Mouse (Mus musculus) hematopoietic stem cell, adult 5-6 weeks (primary cell): Measurements from ENCODE around the gene Syt8. TPM values are rescaled to one million over a fixed set of nuclear protein-coding genes. Genes with fewer than 3 reads are reported as not detected.

Source experiments
- ATAC-seq, 2 experiments: fragments of 125-278 bp in 1 of 2; replicated peaks in 1 of 2; 2 replicates each; pipeline ENCODE4 v1.8.0; 2016 to 2017; ENCODE audit warnings: inconsistent platforms in 2 of 2, mild to moderate bottlenecking in 2 of 2, moderate number of reproducible peaks in 2 of 2, low read depth in 1 of 2, moderate TSS enrichment in 1 of 2; ENCODE audit not compliant: low FRiP score in 2 of 2, poor library complexity in 2 of 2, severe bottlenecking in 2 of 2, insufficient read depth in 1 of 2, low TSS enrichment in 1 of 2
- total RNA-seq: library from RNA; stranded (forward); fragments of 172-1452, 232-1000 nt; gene quantifications from 2 replicates; pipeline ENCODE4 v1.2.3, GENCODE M21; 2017

The Syt8 gene
- total RNA-seq, 1 experiment from 2014 or later, result not detected

GRCm38 (mm10) chr7:142460636-142461077, 26.0 kb downstream of the Syt8 start, which contains the start of gene Lsp1:
Gene Lsp1, plus strand, starts transcription at chr7:142460809.
- ATAC-seq, result peak; percentile 44 to 54; a peak in 3 of 4 replicates

GRCm38 (mm10) chr7:142461446-142461845, 26.8 kb downstream of the Syt8 start:
- ATAC-seq, result peak; percentile 18 to 23; a peak in 3 of 4 replicates

DNA sequence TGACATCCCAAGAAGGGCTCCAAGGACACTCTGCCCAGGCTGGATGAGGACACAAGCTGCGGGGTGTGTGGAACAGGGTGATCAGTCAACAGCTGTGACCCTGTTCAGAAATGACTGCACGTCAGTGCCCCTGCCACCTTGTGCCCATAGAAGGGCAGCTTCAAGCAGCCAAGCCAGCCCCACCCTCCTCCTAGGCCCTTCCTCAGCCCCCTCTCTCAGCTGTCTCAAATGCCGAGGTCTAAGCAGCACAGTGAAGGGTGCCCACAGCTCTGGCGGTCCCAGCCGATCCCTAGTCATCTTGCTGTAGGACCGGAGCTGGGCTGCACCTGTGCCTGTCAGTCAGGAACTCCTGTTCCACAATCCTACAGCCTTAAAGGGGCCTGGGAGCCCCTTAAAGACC, 27.5 kb downstream of the Syt8 start:
- ATAC-seq, result no peak

- no peak for ATAC-seq
These were observed 28.0 kb downstream of the Syt8 start for GRCm38 (mm10) chr7:142462594-142463078.

GRCm38 (mm10) chr7:142470171-142470691, 35.6 kb downstream of the Syt8 start:
- peak; percentile 44 to 61; a peak in 3 of 4 replicates for ATAC-seq

DNA sequence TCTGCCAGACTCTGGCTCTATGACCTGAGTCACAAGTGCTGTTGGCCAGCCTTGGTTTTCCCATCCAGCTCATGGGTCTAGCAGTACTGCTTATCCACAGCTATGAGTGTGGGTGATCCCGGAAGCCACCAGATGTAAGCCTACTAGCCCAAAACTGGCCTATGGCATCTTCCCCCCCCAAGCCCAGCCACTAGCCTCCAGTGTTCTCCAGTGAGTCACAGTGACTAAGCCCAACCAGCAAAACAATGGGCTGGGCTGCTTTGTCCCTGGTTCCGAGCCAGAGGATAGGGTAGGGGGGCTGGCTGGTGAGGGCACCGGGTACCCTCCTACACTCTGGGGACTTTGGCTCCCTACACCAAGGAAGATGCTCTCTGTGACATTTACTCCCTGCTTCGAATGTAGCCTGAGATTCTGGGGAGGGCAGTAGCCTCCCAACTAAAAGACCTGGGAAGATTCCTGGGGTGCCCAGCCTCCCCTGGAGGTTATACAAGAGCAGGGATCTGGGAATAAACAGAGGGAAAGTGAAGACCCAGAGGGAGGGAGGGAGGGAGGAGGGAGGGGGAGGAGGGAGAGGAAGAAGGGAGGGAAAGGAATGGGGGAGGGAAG, 36.3 kb downstream of the Syt8 start:
- peak; percentile 19 to 39; a peak in 1 of 4 replicates for ATAC-seq

DNA sequence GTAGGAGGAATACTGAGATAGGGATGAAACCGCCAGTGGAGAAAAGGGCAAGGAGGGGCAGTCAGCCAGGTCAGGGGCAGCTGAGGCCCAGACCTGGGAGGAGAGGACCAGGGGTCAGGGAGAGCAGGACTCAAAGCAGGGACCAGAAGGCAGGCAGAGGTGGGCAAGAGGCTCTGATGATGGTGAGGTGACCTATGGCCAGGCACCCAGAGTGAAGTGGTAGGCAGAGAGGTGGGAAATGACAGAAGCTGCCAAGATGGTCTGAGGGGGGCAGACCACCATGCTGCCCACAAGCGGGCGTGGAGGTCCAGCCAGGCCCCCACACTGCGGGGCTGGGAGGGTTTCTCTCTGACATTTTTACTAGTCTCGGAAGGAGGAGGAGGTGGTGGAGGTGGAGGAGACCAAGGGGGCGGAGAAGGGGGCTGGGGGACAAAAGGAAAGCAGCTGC, 36.8 kb downstream of the Syt8 start:
- ATAC-seq, result no peak

DNA sequence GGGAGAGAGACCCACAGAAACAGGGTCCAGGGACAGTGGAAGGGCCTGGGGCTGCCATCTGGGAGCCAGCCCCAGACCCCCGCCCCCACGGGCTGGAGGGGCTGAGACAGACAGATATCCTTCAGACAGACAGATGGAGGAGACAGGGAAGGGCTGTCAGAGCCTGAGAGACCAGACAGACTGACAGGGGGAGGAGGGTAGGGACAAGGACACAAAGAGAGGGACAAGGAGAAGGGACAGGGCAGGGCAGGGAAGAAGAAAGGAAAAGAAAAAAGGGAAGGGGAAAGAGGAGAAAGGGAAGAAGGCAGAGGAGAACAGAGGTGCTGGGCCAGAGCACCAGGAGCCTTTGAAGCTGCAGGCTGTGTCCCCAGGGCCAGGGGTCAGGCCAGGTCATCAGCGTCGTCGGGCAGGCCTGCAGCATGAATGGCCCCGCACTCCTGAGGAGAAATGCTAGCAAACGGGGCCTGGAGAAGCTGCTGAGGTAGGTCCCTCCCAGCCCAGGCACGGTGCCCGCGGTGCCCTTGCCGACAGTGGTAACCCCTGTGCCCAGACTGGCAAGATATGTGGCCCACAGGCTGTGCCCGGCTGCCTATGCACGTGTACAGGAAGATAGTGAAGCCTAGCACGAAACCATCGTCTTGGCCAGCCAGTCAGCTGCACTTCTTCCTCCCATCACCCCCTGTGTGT, 37.4 kb downstream of the Syt8 start:
- peak; percentile 19; a peak in 1 of 4 replicates for ATAC-seq

DNA sequence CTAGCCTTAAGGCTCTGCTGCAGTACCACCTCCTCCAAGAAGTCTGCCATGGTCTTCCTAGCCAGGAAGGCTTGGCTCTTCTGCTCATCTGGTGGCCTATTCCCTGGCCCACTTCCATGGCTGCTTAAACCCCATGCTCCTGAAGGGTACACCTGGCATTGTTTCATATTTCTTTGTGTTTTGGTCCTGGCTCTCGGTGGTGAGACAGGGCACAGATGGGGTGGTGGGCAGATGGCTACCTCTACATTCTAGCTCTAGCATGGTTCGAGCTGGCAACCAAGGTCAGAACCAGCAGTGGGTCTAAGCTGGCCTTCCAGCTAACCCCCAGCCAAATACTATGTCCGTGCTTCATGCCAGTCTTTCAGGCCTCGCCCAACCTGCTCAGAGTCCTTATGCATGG, 38.3 kb downstream of the Syt8 start:
- no peak for ATAC-seq

- ATAC-seq, result no peak
These were observed 38.8 kb downstream of the Syt8 start for GRCm38 (mm10) chr7:142473476-142473875.

DNA sequence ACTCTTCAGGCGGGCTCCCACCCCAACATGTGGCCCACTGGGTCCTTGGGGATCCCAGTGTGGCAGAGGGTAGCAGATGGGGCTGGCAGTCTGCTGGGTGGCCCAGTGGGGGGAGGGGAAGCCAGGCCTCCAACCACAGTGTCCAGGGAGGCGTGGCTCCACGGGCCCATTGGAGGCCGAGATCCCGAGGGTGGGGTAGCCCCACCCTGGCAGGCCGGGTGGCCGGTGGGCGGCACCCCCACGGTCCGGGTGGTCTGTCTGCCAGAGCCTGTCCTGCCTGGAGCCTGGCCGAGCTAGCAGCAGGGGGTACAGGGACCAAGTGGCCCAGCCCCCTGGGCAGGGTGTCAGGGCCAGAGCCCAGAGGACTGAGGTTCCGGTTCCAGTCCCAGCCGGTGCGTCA, 40.1 kb downstream of the Syt8 start:
- no peak for ATAC-seq

GRCm38 (mm10) chr7:142475641-142476040, 41.0 kb downstream of the Syt8 start:
- no peak for ATAC-seq

DNA sequence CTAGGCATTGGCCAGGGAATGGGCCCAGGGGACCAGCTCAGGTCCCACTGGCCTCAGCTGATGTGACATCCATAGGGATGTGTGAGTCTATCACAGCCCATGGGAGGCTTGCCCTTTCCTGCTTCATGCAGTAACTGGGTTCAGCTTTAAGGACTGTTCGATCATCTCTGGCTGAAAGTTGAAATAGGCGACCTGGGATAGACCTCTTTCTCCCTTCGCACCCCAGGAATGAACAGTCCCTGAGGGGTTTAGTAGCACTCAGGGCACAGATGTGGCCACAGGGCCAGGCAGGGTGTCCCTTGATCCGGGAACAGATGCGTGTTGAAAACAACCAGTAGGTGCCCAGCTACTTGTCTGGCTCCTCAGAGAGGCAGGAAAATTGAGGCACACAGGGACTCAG, 41.6 kb downstream of the Syt8 start:
- ATAC-seq, result no peak

DNA sequence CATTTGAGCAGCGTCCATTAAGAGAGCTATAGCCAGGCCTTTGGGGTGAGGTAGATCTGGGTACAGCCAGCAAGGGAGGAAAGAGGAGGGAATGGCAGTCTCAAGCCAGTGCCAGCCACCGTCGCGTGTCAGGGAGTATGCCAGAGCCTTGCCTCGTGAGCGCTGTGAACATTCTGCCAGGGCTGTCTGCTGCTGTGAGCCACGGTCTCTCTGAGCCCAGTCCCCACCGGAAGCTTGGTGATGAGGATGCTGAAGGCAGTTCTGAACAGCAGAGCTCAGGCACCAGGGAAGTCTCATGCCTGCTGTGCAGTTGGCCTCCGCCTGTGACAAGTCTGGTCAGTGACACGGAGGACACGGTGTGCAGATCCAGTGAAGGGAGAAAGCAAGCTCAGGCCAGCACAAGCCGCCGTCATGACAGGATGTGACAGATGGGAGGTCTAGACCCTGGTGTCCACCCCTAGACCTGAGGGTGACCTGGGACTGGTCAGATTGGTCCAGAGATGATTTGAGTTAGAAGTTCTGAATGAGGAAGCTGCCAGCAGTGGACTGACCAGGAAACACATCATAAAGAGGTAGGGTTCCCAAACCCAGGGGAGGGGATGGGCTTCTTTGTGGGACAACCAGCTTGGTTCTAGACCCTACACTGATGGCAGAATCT, 42.3 kb downstream of the Syt8 start:
- no peak; a peak in 1 of 4 replicates for ATAC-seq

DNA sequence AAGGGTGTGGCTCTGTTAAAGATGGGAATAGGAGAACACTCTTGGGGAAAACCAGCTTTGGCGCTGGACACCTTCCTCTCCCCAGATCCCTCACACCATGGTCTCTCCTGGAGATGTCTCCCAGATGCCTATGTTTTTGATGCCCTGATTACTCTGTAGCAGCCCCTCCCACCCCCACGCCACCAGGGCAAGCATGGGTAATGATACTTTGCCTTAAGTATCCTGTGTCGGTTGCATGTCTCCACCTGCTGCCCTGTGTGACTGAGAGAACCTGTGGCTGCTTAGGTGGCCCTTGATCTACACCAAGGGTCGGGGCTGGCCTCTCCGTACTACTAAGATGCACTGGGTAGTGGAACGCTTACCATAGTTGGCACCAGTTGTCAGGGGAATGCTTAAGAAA, 43.4 kb downstream of the Syt8 start:
- no peak for ATAC-seq

- no peak for ATAC-seq
These were observed 43.9 kb downstream of the Syt8 start for GRCm38 (mm10) chr7:142478574-142478973.

DNA sequence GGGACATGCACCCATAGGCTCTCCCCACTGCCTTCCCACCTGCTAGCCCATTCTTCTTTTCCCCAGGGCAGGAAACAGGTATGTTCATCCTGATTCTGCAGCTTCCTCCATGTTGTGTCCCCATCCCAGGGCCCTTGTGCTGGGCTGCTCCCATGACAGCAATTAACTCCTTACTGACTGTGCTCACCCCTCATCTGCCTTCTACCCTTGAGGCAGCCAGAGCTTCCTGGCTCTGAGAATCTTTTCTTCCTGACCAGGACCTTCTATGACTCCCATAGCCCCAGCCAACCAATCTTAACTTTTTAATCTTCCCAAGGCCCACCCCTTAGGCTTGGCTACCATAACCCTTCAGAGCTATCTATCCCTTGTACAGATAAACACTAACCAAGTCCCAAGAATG, 44.7 kb downstream of the Syt8 start:
- no peak for ATAC-seq

- no peak for ATAC-seq
These were observed 45.2 kb downstream of the Syt8 start for GRCm38 (mm10) chr7:142479886-142480285.
